Mouse (Mus musculus): ENCODE measurements around the gene Cd320. TPM values are rescaled to one million over a fixed set of nuclear protein-coding genes. Genes with fewer than 3 reads are reported as not detected.
"Not testable (repeated sequence)": the region's sequence is repeated elsewhere in the genome, so short reads cannot be mapped to it uniquely, and the experiment has no call there.

The Cd320 gene
- polyA plus RNA-seq, 1 experiment from 2014 or later = 74.0 TPM

DNA sequence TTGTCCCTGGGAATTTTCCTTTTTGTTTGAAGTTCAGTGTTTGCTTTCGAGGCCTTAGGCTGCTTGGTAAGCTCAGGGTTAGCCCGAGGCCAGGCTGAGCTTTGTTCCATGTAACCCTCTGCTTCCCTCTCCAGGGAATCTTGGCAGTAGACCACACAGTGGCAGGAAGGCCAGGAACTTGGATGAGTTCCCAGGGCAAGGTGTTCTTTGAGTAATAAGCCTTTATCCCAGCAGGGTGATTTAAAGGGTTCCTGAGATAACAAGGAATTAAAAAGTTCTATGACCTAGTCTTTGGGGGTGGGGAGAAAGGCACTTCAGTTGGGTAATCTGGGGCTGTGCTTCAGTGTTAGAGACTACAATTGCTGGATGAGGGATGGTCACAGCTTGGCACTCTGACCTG, 14.0 kb upstream of the Cd320 start:
- no peak overlapping the region for H3K9ac ChIP-seq
- peaks cover 47% of the 10 kb centered on the region for H3K36me3 ChIP-seq
- H3K4me2 ChIP-seq = no peak overlapping the region
- no peaks in the 10 kb centered on the region for H3K9me3 ChIP-seq
- WGBS = 24% methylated on average over 2 of the region's 2 CpGs
- peak overlapping the region; percentile 66 for H3K27ac ChIP-seq
- peaks cover 30% of the 10 kb centered on the region for H3K4me1 ChIP-seq
- H3K4me3 ChIP-seq = no peak overlapping the region
- no peaks in the 10 kb centered on the region for H3K27me3 ChIP-seq
- no peak for ATAC-seq (ENCODE audit: borderline replicate concordance, extremely low read depth, low FRiP score, low TSS enrichment)

DNA sequence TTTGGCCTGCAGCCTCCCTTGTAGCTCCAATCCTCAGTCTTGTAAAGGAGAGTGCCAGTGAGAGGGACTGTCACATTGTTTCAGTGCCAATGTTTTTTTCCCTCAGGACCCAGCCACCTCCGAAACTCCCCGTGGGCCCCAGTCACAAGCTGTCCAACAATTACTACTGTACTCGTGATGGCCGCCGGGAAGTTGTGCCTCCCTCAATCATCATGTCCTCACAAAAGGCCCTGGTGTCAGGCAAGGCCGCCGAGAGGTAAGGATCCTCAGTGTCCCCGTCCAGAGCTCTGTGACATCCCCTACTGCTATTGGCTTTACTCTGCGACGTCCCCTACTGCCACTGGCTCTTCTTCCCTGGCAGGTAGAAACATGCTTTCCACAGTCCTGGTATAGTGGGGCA, 13.3 kb upstream of the Cd320 start:
- H3K36me3 ChIP-seq = peaks cover 54% of the 10 kb centered on the region
- no peak overlapping the region for H3K9ac ChIP-seq
- no peaks in the 10 kb centered on the region for H3K9me3 ChIP-seq
- peak overlapping the region; percentile 48; the same call in 1 of the 2 replicates for H3K27ac ChIP-seq
- H3K27me3 ChIP-seq = no peaks in the 10 kb centered on the region
- ATAC-seq (ENCODE audit: borderline replicate concordance, extremely low read depth, low FRiP score, low TSS enrichment) = no peak
- 91% methylated on average over 10 of the region's 10 CpGs for WGBS
- H3K4me3 ChIP-seq = no peak overlapping the region
- H3K4me2 ChIP-seq = no peak overlapping the region
- peaks cover 30% of the 10 kb centered on the region for H3K4me1 ChIP-seq

DNA sequence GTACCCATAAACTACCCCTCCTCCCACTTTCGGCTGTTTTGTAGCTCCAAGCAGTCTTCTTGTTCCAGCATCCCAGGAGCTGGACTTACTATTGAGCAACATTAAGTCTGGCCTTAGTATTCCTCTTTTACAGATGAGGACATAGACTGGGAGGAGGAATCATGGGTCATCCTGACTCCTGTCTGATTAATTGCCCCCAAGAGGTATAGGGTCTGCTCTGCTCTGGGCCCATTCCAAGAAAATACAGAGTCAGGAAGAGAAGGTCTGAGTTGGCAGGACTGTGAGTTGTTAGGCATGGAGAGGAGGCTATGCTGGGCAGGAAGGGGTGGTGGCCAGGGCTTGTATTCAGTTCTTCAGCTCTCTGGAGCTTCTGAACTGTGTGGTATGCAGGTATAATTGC, 1.3 kb downstream of the Cd320 start:
- H3K9me3 ChIP-seq = no peaks in the 10 kb centered on the region
- no peak overlapping the region for H3K27ac ChIP-seq
- no peaks in the 10 kb centered on the region for H3K27me3 ChIP-seq
- H3K4me1 ChIP-seq = peaks cover 19% of the 10 kb centered on the region
- H3K9ac ChIP-seq = 0 out of 2 replicates have a peak overlapping the region, but pooled peaks have one; percentile 62
- peaks cover 8% of the 10 kb centered on the region for H3K36me3 ChIP-seq
- peak overlapping the region; percentile 70; the same call in 1 of the 2 replicates for H3K4me2 ChIP-seq
- H3K4me3 ChIP-seq = peak overlapping the region; percentile 90
- 76% methylated on average over 1 of the region's 1 CpGs for WGBS
- ATAC-seq (ENCODE audit: borderline replicate concordance, extremely low read depth, low FRiP score, low TSS enrichment) = no peak

DNA sequence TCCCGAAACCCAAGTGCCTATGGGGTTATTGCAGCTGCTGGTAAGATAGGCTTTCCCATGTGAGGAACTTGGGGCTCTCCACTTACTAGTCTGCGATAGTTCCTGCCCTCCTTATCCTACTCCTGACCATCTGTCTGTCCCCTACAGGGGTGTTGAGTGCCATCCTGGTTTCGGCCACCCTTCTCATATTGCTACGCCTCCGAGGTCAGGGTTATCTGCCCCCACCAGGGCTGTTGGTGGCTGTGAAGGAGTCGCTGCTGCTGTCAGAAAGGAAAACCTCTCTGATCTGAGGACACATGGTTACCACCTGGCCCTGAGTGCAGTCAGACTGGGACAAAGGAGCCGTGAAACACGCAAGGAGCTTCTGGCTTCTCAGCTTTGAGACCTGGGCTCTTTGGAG, 5.2 kb downstream of the Cd320 start:
- peaks cover 7% of the 10 kb centered on the region for H3K36me3 ChIP-seq
- H3K9me3 ChIP-seq = no peaks in the 10 kb centered on the region
- peaks cover 13% of the 10 kb centered on the region for H3K4me1 ChIP-seq
- ATAC-seq (ENCODE audit: borderline replicate concordance, extremely low read depth, low FRiP score, low TSS enrichment) = no peak
- no peak overlapping the region for H3K9ac ChIP-seq
- no peak overlapping the region for H3K4me3 ChIP-seq
- no peak overlapping the region for H3K27ac ChIP-seq
- WGBS = 69% methylated on average over 8 of the region's 8 CpGs
- no peak overlapping the region for H3K4me2 ChIP-seq
- no peaks in the 10 kb centered on the region for H3K27me3 ChIP-seq

DNA sequence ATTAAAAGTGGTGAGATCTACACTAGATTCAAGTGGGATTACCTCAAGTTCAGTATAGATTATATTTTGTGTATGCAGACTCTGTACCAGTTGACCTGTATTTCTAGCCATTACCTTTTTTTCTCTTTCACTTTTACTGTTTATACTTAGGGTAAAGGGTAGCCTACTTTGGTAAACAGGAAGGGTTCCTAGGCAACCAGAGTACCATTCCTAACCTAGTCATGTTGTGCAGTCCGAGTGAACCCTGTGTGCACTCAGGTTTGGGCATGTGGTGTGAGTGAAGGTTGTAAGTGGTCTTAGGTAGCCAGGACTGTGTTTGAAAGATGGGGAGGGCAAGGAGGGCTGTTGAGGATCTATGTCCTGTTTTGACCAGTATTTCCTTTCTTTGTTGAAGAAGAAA, 8.4 kb downstream of the Cd320 start:
- Histone ChIP-seq H3K9ac (no peak overlapping the region), H3K4me2 (no peak overlapping the region), H3K9me3 (no peaks in the 10 kb centered on the region), H3K36me3 (peaks cover 7% of the 10 kb centered on the region), H3K27ac (no peak overlapping the region), H3K4me3 (no peak overlapping the region), H3K4me1 (no peaks in the 10 kb centered on the region), H3K27me3 (no peaks in the 10 kb centered on the region)
- WGBS = 46% methylated on average over 1 of the region's 1 CpGs
- ATAC-seq (ENCODE audit: borderline replicate concordance, extremely low read depth, low FRiP score, low TSS enrichment) = no peak

DNA sequence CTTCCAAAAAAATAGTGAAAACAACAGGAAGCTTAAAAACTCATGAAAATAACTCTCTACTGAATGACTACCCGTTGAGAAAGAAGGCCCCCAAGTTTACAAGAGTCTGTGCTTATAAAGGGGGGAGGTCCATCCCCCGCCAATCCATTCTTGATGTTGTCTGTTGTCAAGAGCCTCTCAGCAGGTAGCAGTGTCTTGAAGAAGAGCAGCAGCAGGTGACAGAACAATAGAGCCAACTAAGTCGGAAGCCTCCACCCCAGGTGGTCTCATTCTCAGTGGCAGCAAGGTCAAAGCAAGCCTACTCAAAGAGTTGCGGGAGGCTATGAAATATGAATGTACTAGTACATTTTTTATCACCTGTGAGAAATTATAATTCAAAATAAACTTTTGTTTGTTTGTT, 14.9 kb downstream of the Cd320 start:
- ATAC-seq (ENCODE audit: borderline replicate concordance, extremely low read depth, low FRiP score, low TSS enrichment) = no peak
- H3K4me2 ChIP-seq = no peak overlapping the region
- H3K9ac ChIP-seq = no peak overlapping the region
- no peaks in the 10 kb centered on the region for H3K27me3 ChIP-seq
- H3K4me1 ChIP-seq = no peaks in the 10 kb centered on the region
- H3K9me3 ChIP-seq = no peaks in the 10 kb centered on the region
- no peaks in the 10 kb centered on the region for H3K36me3 ChIP-seq
- 83% methylated on average over 4 of the region's 4 CpGs for WGBS
- no peak overlapping the region for H3K4me3 ChIP-seq
- H3K27ac ChIP-seq = no peak overlapping the region

DNA sequence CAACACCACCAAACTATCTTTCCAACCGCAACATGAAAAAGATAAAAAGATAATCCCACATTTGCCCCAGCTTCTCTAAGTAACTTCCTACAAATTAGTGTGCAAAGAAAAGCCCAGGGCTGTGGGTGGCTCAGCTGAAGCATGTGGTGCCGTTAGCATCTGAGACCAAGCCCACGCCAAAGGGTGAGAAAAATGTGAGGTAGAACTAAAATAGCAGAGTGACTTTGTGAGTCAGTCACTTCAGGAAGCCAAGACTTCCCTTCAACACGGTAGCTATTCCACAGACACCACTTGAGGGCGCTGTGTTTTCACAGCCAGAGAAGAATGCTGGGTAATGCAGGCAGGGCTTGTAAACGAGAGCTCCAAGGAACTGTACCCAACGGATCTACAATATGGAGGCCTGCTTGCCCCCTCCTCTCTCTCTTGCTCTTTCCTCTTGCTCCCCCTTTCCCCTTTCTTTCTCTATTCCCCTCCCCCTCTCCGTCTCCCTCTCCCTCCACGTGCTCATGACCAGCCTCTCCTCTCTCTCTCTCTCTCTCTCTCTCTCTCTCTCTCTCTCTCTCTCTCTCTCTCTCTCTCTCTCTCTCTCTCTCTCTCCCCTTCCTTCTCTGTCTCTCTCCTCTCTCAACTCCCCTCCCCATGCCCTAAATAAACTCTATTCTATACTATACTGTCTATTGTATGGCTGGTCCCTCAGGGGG, 22.6 kb downstream of the Cd320 start:
- Histone ChIP-seq H3K4me3 (no peak overlapping the region), H3K4me2 (no peak overlapping the region), H3K27me3 (no peaks in the 10 kb centered on the region), H3K9me3 (no peaks in the 10 kb centered on the region), H3K4me1 (no peaks in the 10 kb centered on the region), H3K27ac (no peak overlapping the region), H3K36me3 (no peaks in the 10 kb centered on the region), H3K9ac (no peak overlapping the region)
- WGBS = 34% methylated on average over 9 of the region's 9 CpGs
- no peak for ATAC-seq (ENCODE audit: borderline replicate concordance, extremely low read depth, low FRiP score, low TSS enrichment)

DNA sequence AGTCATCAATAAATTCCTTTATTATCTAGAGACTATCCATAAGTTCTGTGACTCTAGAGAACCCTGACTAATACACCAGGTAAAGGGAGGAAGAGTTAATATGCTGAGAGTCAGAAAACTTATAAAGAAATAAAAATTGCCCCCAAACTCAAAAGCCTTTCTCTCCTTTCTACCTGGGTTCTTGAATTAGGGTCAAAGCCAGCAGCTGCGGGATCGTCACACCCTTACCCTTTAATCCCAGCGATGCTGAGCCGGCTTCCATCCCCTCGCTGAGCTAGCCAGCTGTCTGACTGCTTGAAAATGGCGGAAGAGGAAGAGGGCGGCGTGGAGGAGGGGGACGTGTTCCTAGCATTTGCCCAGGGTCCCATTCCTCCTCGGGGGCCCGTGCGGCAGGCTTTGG, 30.6 kb downstream of the Cd320 start, which contains the start of gene Gm7029:
TSS of gene Gm7029 (plus strand) at position 301 of the 400 bp plus-strand sequence.
- not testable (repeated sequence) for H3K27ac ChIP-seq; H3K9me3 ChIP-seq; H3K27me3 ChIP-seq; ATAC-seq (ENCODE audit: borderline replicate concordance, extremely low read depth, low FRiP score, low TSS enrichment); H3K9ac ChIP-seq; H3K4me3 ChIP-seq; H3K4me2 ChIP-seq; H3K4me1 ChIP-seq
- peaks cover 28% of the 10 kb centered on the region for H3K36me3 ChIP-seq
- WGBS = 86% methylated on average over 3 of the region's 12 CpGs

DNA sequence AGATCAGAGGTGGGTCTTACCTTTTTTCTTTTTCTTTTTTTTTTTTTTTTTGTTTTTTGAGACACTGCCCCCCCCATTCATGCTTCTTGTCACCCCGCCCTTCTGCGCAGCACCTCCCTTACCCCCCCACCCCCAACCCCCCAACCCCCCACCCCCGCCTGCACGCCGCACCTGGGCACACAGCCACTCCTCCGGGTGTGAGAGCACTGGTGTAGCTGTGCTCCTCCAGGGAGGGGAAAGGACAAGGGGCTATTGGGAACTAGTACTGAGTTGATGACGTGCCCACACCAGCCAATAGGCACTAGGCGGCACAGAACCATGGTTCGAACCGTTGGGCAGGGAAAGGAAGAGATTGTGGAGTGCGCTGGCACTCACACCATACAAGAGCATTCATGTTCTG, 31.5 kb downstream of the Cd320 start:
- peaks cover 31% of the 10 kb centered on the region for H3K36me3 ChIP-seq
- no peaks in the 10 kb centered on the region for H3K4me1 ChIP-seq
- H3K27ac ChIP-seq = no peak overlapping the region
- ATAC-seq (ENCODE audit: borderline replicate concordance, extremely low read depth, low FRiP score, low TSS enrichment) = no peak
- no peak overlapping the region for H3K4me2 ChIP-seq
- 74% methylated on average over 8 of the region's 11 CpGs for WGBS
- no peak overlapping the region for H3K9ac ChIP-seq
- no peaks in the 10 kb centered on the region for H3K9me3 ChIP-seq
- H3K27me3 ChIP-seq = no peaks in the 10 kb centered on the region
- H3K4me3 ChIP-seq = no peak overlapping the region

DNA sequence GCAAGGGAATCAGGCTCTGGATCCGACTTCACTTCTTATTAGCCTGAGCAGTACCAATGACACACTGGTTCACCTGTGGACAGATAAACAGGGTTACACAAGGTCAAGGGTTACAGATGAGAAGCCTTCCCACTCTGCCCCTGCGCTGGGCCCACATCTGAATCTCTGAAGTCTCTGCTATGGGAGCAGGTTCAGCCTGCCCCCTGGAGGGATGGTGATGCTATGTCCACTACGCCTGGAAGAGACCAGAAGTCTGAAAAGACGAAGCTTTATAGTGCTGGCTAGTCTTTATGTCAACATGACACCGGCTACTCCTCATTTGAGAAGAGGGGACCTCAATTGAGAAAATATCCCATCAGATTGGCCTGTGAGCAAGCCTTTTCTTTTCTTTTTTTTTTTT, 32.9 kb downstream of the Cd320 start:
- not testable (repeated sequence) for H3K4me3 ChIP-seq; H3K27me3 ChIP-seq; H3K4me2 ChIP-seq; ATAC-seq (ENCODE audit: borderline replicate concordance, extremely low read depth, low FRiP score, low TSS enrichment); H3K9me3 ChIP-seq; H3K9ac ChIP-seq; H3K27ac ChIP-seq; H3K4me1 ChIP-seq
- peaks cover 41% of the 10 kb centered on the region for H3K36me3 ChIP-seq
- WGBS = 69% methylated on average over 5 of the region's 5 CpGs

DNA sequence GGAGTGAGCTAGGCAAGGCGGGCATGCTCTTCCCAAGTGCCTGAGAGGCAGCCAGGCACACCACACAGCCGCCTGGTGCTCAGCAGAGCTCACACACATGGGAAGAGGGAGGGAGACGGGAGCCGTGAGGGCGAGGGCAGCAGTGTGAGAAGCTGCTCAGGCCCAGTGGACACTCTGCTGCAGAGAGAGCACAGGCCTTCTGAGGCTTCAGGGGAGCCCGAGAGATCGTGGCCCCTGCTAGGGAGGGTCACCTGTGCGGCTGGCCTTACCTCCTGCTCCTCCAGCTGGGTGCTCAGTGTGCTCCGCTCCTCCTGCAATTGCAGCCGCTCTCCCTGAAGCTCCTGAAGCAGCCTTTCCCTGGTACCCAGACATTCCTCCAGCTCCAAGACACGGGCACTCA, 41.4 kb downstream of the Cd320 start:
- not testable (repeated sequence) for H3K4me3 ChIP-seq; H3K27ac ChIP-seq; H3K9me3 ChIP-seq; ATAC-seq (ENCODE audit: borderline replicate concordance, extremely low read depth, low FRiP score, low TSS enrichment); H3K4me2 ChIP-seq; H3K27me3 ChIP-seq; H3K9ac ChIP-seq
- 92% methylated on average over 10 of the region's 11 CpGs for WGBS
- Histone ChIP-seq H3K36me3 (peaks cover 36% of the 10 kb centered on the region), H3K4me1 (peaks cover 16% of the 10 kb centered on the region; the same call in 1 of the 2 replicates)

DNA sequence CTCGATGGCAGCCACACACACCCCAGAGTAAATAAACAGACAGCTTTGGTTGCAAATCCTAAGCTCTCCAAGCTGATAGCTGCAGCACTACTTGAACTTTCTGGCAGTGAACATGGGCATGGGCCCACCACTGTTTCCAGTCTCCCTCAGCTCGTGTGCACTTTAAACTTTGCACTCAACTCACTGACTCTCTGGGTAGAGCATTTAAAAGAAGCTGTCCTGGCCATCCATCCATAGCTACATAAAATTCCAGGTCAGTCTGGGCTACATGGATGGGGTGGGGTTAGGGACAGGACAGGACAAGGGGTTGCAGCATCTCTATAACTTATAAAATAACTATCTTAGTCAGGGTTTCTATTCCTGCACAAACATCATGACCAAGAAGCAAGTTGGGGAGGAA, 44.9 kb downstream of the Cd320 start:
- not testable (repeated sequence) for H3K9me3 ChIP-seq; H3K9ac ChIP-seq; ATAC-seq (ENCODE audit: borderline replicate concordance, extremely low read depth, low FRiP score, low TSS enrichment); H3K4me2 ChIP-seq; H3K27me3 ChIP-seq; H3K4me3 ChIP-seq; H3K27ac ChIP-seq
- WGBS = 38% methylated on average over 2 of the region's 2 CpGs
- Histone ChIP-seq H3K36me3 (peaks cover 13% of the 10 kb centered on the region; the same call in 1 of the 2 replicates), H3K4me1 (peaks cover 17% of the 10 kb centered on the region; the same call in 1 of the 2 replicates)
